Mouse (Mus musculus) heart, adult 8-10 months (tissue): ENCODE measurements around the gene Dnajc13. TPM values are rescaled to one million over a fixed set of nuclear protein-coding genes. Genes with fewer than 3 reads are reported as not detected.

Source experiments
- DNase-seq: peaks from one replicate; pipeline ENCODE4 v3.0.0; 2022; ENCODE audit warnings: low spot score
- total RNA-seq, 4 experiments: library from RNA; stranded (reverse); gene quantifications; 2 replicates each; pipeline ENCODE4 v1.2.4; 2022

Dnajc13 gene
- 10 to 100 TPM; 28.3 to 36.0 (median 32.0) TPM for total RNA-seq

- DNase-seq, result peak; percentile 98
Measured at GRCm38 (mm10) chr9:104262823-104263352, at the start of gene Dnajc13. Gene Dnajc13 (minus strand): TSS chr9:104262930.

GRCm38 (mm10) chr9:104306734-104307133 lies 44.0 kb upstream of the Dnajc13 start:
- DNase-seq, result peak; percentile 55

- DNase-seq, result no peak
Measured at GRCm38 (mm10) chr9:104305333-104306111, 42.8 kb upstream of the Dnajc13 start.

DNA sequence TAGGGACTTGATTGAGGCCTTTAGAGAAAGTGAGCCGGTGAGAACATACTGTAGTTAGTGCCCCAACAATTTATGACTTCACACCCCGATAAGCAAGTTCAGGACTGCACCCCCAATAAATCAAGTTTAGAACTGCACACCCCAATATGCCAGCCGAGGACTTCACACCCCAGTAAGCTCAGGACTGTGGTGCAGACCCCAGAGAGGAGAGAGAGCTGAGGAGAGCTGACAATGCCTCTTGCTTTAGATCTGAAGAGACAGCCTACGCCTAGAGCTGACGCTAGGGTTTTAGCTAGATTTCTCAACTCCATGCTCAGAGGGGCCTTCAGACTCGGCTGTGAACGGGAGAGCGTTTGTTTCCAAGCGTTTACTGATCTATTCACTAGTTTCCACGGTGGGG lies 42.1 kb upstream of the Dnajc13 start:
- no peak for DNase-seq

GRCm38 (mm10) chr9:104304376-104304775 lies 41.6 kb upstream of the Dnajc13 start:
- DNase-seq, result no peak

GRCm38 (mm10) chr9:104300569-104300968 lies 37.8 kb upstream of the Dnajc13 start:
- no peak for DNase-seq

DNA sequence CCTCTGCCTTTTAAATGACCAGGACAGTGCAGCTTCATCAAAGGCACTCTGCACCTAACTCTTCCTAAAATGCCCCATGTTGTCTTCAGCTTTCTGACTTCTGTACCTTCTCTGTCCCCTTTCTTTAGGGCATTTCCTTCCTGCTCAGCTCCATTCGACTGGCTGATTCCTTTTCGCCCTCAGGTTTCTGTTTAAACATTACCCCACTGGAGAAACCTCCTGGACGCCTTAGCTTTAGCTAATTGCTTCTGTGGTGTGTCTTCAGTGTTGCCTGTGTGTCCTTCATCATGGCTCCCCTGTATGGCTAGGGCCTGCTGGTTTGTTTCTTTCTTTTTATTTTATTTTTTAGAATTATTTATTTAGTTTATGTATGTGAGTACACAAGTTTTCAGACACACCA lies 34.3 kb upstream of the Dnajc13 start:
- no peak for DNase-seq

DNA sequence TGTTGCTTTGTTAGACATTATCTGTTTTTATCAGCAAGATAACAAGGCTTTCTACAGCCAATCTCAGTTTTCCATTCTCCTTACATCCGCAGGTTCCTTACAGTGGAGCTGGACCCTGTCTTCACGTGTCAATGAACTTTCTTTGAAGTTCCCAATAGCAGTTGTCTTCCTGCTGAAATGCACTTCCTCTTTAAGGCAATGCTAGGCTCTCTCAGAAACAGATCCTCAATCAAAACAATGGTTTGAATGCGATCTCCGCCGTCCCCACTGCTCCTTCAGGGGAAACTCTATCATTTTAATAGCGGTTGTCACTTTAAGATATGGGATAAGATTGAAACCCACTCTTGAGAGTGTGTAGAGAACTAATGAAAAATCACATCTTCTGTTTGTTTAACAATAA lies 22.2 kb upstream of the Dnajc13 start:
- DNase-seq, result no peak

GRCm38 (mm10) chr9:104282536-104282935 lies 19.8 kb upstream of the Dnajc13 start:
- DNase-seq, result no peak

- no peak for DNase-seq
Measured at GRCm38 (mm10) chr9:104281737-104282136, 19.0 kb upstream of the Dnajc13 start.

- peak; percentile 24 for DNase-seq
Measured at GRCm38 (mm10) chr9:104280725-104281495, 18.2 kb upstream of the Dnajc13 start.

DNA sequence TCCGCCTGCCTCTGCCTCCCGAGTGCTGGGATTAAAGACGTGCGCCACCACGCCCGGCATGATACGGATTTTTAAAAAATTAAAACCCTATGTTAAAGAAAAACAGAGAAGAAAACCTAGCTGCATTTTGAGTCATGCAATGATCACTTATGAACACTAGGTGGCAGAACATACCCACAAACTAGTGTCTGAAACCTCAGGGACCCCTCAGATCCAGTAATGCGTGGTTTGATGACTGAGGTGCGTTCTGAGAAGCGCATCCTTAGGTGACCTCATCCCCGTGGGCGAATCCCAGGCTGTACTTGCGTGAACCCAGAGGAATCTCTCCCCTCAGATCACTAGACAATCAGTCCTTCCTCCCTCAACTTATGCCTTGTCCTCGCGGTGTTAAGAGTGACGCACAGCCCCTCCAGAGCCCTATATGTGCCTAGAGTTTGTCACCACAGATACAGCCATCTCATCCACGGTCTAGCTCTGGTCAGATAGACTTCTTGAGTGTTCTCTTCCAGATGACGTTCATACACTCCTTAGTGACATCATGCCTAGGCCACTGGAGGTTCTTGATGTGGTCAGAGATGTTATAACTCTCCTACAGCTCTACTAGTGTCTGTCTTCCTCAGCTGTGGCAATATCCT lies 14.9 kb upstream of the Dnajc13 start:
- peak; percentile 28 for DNase-seq

DNA sequence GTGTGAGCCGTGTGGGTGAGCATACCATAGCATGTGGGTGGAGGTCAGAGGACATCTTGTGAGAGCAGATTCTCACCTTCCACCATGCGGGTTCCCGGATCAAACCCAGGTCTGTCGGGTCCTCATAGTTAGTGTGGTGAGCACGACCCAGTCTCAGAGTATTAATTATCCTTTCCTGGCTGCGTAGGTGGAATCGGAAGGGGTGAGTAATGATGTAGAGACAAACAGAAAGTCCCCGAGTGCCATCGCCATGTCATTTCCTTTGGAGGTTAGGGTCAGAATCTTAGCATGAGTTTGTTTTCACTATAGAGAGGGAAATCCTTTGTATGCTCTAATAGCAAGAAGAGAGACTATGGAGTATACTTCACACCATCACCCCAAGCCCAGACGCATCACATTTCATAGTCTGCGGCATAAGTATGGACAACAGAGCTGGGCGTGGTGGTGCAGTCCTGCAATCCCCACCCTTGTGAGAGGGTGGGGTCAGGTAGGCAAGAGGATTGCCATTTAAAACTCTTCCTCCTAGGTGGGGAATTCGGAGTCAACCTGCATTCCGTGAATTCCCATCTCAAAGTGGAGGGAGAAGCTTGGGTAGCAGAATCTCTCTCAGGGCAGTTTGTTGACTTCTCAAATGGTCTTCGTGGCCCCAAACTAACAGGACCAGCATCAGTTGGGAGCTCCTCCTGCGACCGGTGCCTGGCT lies 12.5 kb upstream of the Dnajc13 start:
- DNase-seq, result no peak

DNA sequence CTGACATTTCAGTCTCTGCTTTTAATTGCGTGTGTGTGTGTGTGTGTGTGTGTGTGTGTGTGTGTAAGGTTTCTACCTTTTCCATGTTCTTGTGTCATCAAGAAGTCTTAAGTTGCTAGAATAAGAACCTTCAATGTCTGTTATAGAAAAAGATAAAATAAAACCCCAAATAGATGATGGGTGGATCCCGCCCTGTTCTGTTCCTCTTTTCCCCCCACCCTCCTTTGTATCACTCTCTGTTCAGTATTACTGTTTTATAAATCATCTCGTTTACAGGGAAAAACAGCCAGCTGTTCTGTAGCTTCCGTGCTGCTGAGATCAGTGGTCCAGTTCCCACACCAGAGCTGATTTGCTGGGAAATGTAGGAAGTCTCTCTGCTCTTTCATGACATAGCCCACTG lies 9.3 kb upstream of the Dnajc13 start:
- DNase-seq, result no peak

DNA sequence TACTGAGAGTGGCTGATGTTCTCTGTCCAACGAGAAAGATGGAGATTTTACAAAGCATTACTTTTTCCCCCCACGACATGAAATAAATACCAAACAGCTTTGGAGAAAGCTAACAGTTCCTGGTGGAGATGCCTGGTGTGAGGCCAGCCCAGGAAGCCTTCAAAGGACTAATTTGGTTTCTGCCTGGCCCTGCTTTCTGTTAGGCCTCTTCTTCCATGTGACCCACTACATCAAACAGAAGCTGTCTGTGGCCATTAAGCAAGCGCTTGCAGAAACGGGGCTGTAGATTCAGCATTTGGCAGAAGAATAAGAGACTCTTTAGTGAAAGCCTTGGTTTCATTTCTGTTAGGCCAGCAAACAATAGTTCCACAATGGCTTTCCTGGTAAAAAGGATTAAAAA lies 8.9 kb upstream of the Dnajc13 start:
- DNase-seq, result no peak

DNA sequence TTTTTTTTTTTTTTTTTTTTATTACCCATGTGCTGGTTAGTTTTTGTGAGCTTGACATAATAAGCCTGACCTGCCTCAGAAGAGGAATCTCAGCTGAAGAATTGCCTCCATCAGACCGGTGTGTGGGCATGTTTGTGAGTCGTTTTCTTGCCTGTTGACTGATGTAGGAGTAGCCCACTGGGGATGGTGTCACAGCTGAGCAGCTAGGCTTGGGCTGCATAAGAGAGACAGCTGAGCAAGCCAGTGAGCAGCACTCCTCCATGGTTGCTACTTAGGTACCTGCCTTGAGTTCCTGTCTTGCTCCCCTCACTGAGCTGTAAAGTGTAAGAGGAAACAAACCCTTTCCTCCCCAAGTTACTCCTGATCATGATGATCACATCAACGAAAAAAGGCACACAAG lies 7.2 kb upstream of the Dnajc13 start:
- no peak for DNase-seq

DNA sequence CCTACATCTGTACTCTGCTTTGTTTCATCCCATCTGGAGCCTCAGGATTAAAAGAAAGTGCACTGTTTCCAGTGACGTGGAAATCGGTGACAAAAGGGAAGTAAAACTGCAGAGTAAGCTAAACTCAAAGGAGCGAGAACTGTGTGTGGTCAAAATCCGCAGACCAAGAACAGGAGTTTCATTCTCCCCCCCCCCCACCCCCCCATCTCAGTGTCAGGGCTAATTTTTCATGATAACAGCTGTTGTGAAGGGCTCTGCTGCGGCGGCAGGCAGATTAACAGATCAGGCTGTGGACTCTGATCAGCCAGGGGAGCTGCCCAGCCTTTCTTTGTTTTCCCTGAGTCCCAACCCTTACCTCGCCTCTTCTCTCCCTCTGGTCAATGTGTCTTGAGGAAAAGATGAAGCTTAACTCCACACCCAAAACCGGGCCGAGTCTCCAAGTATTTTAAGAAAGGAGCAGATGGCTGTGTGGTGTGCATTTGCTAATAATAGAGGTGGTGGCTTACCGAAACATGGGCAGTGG lies 6.7 kb upstream of the Dnajc13 start:
- peak; percentile 24 for DNase-seq

- no peak for DNase-seq
Measured at GRCm38 (mm10) chr9:104264567-104264966, 1.8 kb upstream of the Dnajc13 start.

DNA sequence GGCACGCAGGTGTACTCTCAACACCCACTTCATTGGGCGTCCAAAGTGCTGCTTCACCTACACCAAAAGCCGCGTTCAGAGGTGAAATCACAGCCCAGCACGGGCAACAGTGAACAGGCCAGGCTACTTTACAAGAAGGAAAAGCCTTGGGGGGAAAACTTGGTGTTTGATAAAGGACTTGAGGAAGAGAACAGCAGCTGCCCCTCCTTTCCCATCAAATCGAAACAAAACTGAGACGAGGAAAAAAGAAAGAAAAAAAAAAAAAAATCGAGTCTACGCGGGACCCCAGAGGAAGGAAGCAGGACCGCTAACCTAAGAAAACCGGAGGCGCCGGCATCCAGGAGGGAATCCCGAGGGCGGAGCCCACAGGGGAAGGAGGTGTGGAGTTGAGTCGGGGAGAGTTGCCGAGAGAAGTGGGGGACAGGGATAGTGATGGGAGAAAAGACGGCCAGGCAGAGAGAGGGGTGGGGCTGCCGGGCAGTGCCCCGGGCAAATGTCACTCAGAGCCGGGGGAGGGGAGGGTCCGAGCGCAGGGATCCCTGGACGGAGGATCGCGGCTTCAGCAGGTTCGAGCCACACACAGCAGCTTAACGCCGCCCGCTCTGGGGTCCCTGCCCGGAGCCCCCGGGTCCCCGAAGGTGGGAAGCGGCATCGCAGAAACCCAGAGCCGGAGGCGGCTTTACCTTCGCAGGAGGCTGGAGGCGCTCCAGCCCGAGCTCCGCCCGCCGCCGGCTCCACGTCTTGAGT lies 541 bp downstream of the Dnajc13 start:
- DNase-seq, result no peak

GRCm38 (mm10) chr9:104260306-104260705 lies 2.4 kb downstream of the Dnajc13 start:
- no peak for DNase-seq

DNA sequence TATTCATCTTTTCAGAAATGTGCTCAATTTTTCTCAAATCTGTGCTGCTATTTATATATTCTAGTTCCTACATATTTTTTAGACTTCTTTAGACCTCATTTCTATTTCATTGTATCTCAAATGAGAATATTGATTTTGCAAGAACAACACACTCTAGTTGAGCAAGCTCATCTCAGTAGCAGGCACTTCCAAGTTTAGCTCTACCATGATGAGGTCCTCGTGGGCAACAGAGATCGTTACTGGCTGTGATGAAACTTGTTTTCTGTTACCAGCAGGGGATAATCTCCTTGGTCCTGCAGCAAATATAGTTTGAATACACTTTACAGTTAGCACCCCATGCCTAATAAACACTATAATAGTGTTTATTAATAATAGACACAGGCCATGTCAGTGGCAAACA lies 6.6 kb downstream of the Dnajc13 start:
- DNase-seq, result no peak
